Mouse (Mus musculus) liver, embryonic 15.5 days (tissue): ENCODE data around the gene Grb10. TPM values are rescaled to one million over a fixed set of nuclear protein-coding genes. Genes with fewer than 3 reads are reported as not detected.

Experiments used
- ATAC-seq: fragments of 200-750 bp; cut with Nextera tagmentation; 2 replicates; pipeline ENCODE4 v1.8.0; 2017; ENCODE audit warnings: moderate number of reproducible peaks, mild to moderate bottlenecking, moderate library complexity; ENCODE audit not compliant: insufficient read depth
- H3K27ac ChIP-seq: fragments of 300-500 bp; sonication (generic); replicated peaks from 2 replicates; pipeline ENCODE4 v1.5.1; 2015; ENCODE audit warnings: mild to moderate bottlenecking, inconsistent platforms
- H3K27me3 ChIP-seq: fragments of 300-500 bp; sonication (generic); 2 replicates; pipeline ENCODE4 v1.6.1; 2015; ENCODE audit warnings: mild to moderate bottlenecking, inconsistent platforms
- H3K36me3 ChIP-seq: fragments of 300-500 bp; sonication (generic); replicated peaks from 2 replicates; pipeline ENCODE4 v1.6.1; 2015; ENCODE audit warnings: moderate library complexity, mild to moderate bottlenecking, inconsistent platforms
- H3K4me1 ChIP-seq: fragments of 300-500 bp; sonication (generic); replicated peaks from 2 replicates; pipeline ENCODE4 v1.6.1; 2015; ENCODE audit warnings: inconsistent platforms
- H3K4me2 ChIP-seq: fragments of 300-500 bp; sonication (generic); 2 replicates; pipeline ENCODE4 v1.6.1; 2015; ENCODE audit warnings: moderate library complexity, mild to moderate bottlenecking, inconsistent platforms
- H3K4me3 ChIP-seq: fragments of 300-500 bp; sonication (generic); replicated peaks from 2 replicates; pipeline ENCODE4 v1.5.1; 2015; ENCODE audit warnings: mild to moderate bottlenecking, inconsistent platforms
- H3K9ac ChIP-seq: fragments of 300-500 bp; sonication (generic); 2 replicates; pipeline ENCODE4 v1.6.1; 2015; ENCODE audit warnings: moderate library complexity, mild to moderate bottlenecking, inconsistent platforms
- H3K9me3 ChIP-seq: fragments of 300-500 bp; sonication (generic); replicated peaks from 2 replicates; pipeline ENCODE4 v1.6.1; 2016; ENCODE audit warnings: inconsistent platforms
- WGBS: fragments of 180-500 bp; shearing (Covaris S2); methylation state at CpG from one replicate; pipeline ENCODE4 v1.1.7; 2015; ENCODE audit warnings: mixed read lengths; ENCODE audit not compliant: insufficient replicate concordance; 5-methylcytosine and 5-hydroxymethylcytosine counted together
- polyA plus RNA-seq: library from polyadenylated mRNA; unstranded; fragments of >200 nt; fragmentation: Nextera tagmentation; extraction: Ambion mirVana; gene quantifications from 2 replicates; pipeline ENCODE4 v1.2.1, GENCODE M21; 2015

The Grb10 gene
- polyA plus RNA-seq, 1 experiment from 2014 or later: 148 TPM

DNA sequence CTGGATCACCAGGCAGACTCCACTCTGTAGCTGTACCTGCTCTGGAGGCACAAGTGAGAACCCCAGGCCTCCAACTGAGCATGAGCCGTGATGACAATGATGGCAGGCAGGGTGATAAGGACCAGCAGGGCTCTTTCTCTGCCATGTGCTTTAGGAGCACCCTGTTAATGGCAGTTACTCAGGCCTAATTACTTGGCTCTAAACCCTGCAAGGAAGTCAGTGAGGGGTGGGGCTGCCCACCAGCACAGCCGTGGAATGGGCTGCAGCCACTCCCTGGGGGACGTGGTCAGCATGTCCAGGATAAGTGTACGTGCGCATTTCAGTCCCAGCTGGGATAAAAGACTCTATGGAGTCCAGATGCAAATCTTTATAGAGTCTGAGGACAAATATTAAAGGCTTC lies 5.7 kb downstream of the Grb10 start:
- Histone ChIP-seq H3K9ac (no peak overlapping the region), H3K9me3 (no peaks in the 10 kb centered on the region), H3K27ac (peak overlapping the region; percentile 33; the same call in 1 of the 2 replicates), H3K4me2 (peak overlapping the region; percentile 50), H3K4me3 (0 out of 2 replicates have a peak overlapping the region, but pooled peaks have one; percentile 12), H3K27me3 (peaks cover 90% of the 10 kb centered on the region), H3K36me3 (0 out of 2 replicates have a peak, but pooled peaks cover 4% of the 10 kb centered on the region), H3K4me1 (peaks cover 31% of the 10 kb centered on the region)
- ATAC-seq: no peak
- WGBS: 23% methylated on average over 5 of the region's 5 CpGs

DNA sequence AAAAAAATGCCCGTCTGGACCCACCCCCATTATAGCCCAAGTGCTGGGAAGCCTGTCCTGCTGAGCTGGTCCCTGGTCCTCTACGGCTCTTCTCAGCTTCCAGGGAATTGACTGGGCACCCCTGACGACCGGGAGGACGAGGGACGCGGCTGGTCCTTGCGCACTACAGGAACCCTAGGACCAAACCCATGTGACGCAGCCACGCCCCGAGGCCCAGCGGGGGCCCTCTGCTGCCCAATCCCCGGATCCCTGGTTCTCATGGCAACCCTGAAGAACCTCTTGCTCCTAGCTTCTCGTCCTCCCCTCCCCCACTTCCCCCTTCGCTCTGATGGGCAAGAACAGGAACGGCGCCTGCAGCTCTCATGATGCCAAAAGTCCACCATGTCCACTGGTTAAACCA lies 11.8 kb downstream of the Grb10 start:
- Histone ChIP-seq H3K27ac (no peak overlapping the region), H3K4me1 (0 out of 2 replicates have a peak, but pooled peaks cover 4% of the 10 kb centered on the region), H3K27me3 (peaks cover 94% of the 10 kb centered on the region), H3K9me3 (no peaks in the 10 kb centered on the region), H3K36me3 (peaks cover 29% of the 10 kb centered on the region), H3K9ac (no peak overlapping the region), H3K4me3 (no peak overlapping the region), H3K4me2 (no peak overlapping the region)
- ATAC-seq: no peak
- 57% methylated on average over 17 of the region's 17 CpGs for WGBS

DNA sequence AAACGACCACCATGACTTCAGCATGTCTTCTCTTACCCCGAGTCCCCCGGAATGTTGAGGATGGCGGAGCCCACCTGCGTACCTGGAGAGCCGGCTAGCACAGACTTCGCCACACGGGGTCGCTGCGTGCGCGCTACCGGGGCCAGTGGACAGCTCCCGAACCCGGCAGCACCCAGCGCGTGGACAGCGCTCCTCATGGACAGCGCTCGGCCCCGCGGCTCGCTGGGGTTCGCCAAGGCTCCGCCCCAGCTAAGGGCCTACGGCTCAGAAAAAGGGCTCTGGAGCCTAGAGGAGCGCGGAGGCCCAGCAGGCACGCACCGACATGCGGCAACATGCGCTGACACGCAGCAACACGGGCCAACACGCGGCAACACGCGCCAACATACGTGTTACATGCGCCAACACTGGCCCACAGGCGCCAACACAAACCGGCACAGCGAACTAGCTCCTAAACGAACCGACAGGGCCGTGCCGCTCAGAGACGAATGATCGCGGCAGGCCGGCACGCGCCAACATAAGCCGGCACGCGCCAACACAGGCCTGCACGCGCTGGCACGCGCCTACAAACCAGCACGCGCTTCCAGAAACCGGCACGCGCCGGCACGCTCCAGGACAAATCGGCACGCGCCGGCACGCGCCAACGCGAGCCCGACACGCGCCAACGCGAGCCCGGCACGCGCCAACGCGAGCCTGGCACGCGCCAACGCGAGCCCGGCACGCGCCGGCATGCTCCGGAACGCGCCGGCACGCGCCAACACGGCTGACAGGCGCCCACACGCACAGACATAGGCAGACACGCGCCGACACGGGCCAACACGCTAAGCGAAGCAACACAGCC lies 12.5 kb downstream of the Grb10 start:
- Histone ChIP-seq H3K27ac (no peak overlapping the region), H3K4me3 (no peak overlapping the region), H3K36me3 (peaks cover 29% of the 10 kb centered on the region), H3K27me3 (peaks cover 94% of the 10 kb centered on the region), H3K4me2 (peak overlapping the region; percentile 30; the same call in 1 of the 2 replicates), H3K4me1 (no peaks in the 10 kb centered on the region), H3K9ac (no peak overlapping the region), H3K9me3 (no peaks in the 10 kb centered on the region)
- WGBS: 64% methylated on average over 108 of the region's 108 CpGs
- ATAC-seq: peak; percentile 69

DNA sequence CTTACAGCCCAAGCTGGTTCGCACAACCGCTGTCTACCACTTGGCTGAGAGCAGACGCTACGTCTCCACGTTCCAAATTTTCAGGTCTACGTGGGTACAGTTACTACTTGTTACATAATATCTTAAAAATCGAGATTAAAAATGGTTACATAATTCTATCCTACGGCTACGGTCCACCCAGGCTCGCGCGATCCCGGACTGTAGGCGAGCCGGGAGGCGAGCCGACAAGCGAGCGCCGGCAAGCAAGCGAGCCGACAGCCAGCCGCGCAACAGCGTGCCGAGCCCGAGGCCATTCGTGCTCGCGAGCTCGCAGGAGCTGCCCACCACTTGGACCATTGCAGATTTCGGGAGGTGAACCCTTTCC lies 13.1 kb downstream of the Grb10 start:
- Histone ChIP-seq H3K36me3 (peaks cover 29% of the 10 kb centered on the region), H3K4me2 (no peak overlapping the region), H3K9ac (no peak overlapping the region), H3K27ac (no peak overlapping the region), H3K27me3 (peaks cover 91% of the 10 kb centered on the region), H3K4me1 (no peaks in the 10 kb centered on the region), H3K4me3 (no peak overlapping the region), H3K9me3 (no peaks in the 10 kb centered on the region)
- WGBS: 55% methylated on average over 32 of the region's 32 CpGs
- ATAC-seq: peak; percentile 30; the same call in 1 of the 2 replicates

DNA sequence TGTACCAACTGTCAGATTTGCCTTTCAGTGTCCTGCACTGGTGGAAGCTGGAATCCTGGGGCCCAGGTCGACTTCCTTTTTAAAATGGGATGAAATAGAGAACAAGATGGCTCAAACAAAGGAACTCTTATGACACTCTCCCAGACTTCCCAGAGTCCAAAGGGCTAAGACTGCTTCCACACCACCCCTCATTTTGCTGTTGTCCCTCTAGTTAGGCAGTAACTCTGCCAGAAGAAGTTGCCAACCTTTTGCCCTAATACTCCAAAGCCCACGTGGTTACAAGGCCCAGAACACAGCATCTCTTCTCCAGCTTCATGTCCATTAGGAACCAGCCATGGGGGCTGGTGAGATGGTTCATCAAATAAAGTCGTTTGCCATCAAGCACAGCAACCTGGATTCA lies 15.4 kb downstream of the Grb10 start:
- ATAC-seq: no peak
- Histone ChIP-seq H3K4me2 (no peak overlapping the region), H3K27me3 (peaks cover 83% of the 10 kb centered on the region), H3K4me3 (no peak overlapping the region), H3K36me3 (peaks cover 28% of the 10 kb centered on the region), H3K9me3 (no peaks in the 10 kb centered on the region), H3K9ac (no peak overlapping the region), H3K27ac (no peak overlapping the region), H3K4me1 (no peaks in the 10 kb centered on the region)
- WGBS: 33% methylated on average over 3 of the region's 3 CpGs

DNA sequence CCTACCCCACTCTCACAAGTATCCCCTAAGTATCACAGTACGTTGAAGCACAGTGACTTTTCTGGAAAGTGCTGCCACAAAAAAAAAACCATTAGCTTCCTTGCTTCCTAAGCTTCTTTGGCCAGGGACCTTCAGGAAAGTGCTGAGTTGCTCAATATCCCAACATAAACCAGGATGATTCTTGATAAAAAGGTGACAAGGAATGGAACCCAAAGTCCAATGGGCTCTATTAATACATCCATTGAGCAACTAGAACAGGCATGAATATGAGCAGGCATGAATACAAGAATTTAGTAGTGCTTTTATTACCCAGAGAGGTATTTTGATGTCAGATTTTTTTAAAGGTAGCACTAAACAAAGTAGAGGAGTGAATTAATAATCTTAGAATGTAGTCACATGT lies 18.8 kb downstream of the Grb10 start:
- peaks cover 55% of the 10 kb centered on the region for H3K27me3 ChIP-seq
- H3K36me3 ChIP-seq: 0 out of 2 replicates have a peak, but pooled peaks cover 2% of the 10 kb centered on the region
- H3K4me1 ChIP-seq: no peaks in the 10 kb centered on the region
- H3K9ac ChIP-seq: no peak overlapping the region
- H3K4me3 ChIP-seq: no peak overlapping the region
- H3K4me2 ChIP-seq: no peak overlapping the region
- no peaks in the 10 kb centered on the region for H3K9me3 ChIP-seq
- WGBS: 59% methylated on average over 1 of the region's 1 CpGs
- H3K27ac ChIP-seq: no peak overlapping the region
- no peak for ATAC-seq

DNA sequence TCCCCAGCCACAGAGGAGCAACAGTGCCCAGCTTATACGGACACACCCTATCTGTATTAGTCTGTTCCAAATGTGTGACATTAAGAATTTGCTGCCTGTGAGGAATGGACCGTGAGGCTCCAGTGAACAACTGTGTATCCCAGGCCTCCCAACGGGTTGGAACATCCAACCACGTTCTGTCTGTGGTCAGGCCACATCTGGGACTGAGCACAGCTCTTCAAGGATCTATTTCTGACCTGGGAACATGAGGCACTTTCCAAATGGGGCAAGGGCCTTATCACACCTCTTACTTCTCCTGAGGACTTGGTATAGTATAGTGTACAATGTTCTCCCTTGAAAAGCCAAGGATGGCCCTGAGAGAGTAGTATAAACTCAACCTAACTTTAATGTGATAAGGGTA lies 19.9 kb downstream of the Grb10 start:
- Histone ChIP-seq H3K9me3 (no peaks in the 10 kb centered on the region), H3K4me3 (no peak overlapping the region), H3K27me3 (peaks cover 44% of the 10 kb centered on the region), H3K4me1 (no peaks in the 10 kb centered on the region), H3K9ac (no peak overlapping the region), H3K27ac (no peak overlapping the region), H3K4me2 (no peak overlapping the region), H3K36me3 (0 out of 2 replicates have a peak, but pooled peaks cover 5% of the 10 kb centered on the region)
- no peak for ATAC-seq
- WGBS: 59% methylated on average over 4 of the region's 4 CpGs

DNA sequence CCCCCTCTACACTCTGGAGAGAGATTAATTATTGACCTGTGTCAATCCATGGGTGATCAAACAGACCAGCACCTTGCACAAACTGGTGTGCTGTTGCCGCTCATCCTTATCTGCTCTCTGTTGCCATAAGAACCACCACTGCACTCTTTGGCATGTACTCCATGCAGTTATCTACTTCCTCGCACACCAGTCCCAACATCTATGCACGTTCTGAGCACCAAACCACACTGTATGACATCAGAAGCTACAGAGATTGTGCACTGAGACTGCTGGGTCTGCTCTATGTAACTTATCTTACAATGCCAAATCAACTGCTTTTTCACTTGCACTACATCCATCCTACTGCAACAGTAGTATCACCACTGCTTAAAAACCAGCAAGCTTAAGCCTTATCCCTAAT lies 28.4 kb downstream of the Grb10 start:
- no peak overlapping the region for H3K27ac ChIP-seq
- H3K27me3 ChIP-seq: no peaks in the 10 kb centered on the region
- no peak overlapping the region for H3K4me3 ChIP-seq
- H3K4me2 ChIP-seq: no peak overlapping the region
- ATAC-seq: peak; percentile 83
- no peak overlapping the region for H3K9ac ChIP-seq
- H3K4me1 ChIP-seq: peaks cover 15% of the 10 kb centered on the region
- 25% methylated on average over 3 of the region's 3 CpGs for WGBS
- no peaks in the 10 kb centered on the region for H3K9me3 ChIP-seq
- H3K36me3 ChIP-seq: 0 out of 2 replicates have a peak, but pooled peaks cover 2% of the 10 kb centered on the region

DNA sequence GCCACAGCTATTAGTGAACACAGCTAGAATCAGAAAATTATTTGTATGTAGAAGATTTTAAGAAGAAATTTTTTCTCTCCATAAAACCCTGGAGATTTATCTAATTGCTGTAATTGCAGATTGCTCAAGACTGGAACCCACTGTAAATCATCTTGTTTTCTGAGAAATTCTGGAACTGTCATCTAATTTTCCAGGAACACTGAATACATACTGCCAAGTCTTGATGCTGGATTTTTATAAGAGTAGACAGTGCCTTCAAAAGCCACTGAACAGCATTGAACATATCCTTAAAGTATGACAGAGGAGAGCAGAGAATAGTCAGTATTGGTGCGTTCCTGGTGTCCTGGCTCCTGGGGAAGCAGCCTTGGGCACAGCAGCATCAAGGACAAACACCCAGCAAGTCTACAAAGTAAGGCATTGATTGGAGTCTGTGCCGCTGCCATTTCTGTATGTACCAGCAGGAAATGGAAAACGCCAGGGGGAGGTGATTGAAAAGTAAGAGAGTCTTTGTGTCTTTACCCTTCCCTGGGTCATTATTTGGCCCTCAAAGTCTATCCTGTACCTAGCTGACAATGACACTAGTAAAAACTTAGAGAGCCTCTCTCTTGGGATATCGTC lies 38.1 kb downstream of the Grb10 start:
- H3K4me3 ChIP-seq: no peak overlapping the region
- no peak overlapping the region for H3K27ac ChIP-seq
- WGBS: 56% methylated on average over 4 of the region's 4 CpGs
- H3K9me3 ChIP-seq: no peaks in the 10 kb centered on the region
- no peak for ATAC-seq
- no peaks in the 10 kb centered on the region for H3K36me3 ChIP-seq
- no peaks in the 10 kb centered on the region for H3K27me3 ChIP-seq
- no peak overlapping the region for H3K9ac ChIP-seq
- H3K4me1 ChIP-seq: no peaks in the 10 kb centered on the region
- H3K4me2 ChIP-seq: no peak overlapping the region

DNA sequence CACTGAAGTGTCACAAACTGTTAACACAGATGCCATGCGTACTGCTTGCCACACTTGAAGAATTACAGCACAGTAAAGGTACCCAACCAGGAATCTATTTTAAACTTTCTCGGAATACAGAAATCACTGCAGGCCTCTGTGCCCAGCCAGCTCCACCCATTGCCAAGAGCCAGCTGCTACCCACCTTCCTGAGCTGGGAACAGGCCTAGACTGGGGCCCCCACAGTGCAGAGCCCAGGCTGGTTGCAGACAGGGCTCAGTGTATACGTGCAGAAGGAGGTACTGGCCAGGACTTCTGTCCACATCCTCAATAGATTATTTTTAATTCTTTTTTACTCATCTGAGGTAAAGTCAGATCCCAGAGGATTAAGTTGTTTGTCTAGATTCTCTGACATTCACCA lies 39.6 kb downstream of the Grb10 start:
- Histone ChIP-seq H3K4me1 (no peaks in the 10 kb centered on the region), H3K36me3 (no peaks in the 10 kb centered on the region), H3K9me3 (no peaks in the 10 kb centered on the region), H3K27ac (no peak overlapping the region), H3K9ac (no peak overlapping the region), H3K4me2 (no peak overlapping the region), H3K4me3 (no peak overlapping the region), H3K27me3 (no peaks in the 10 kb centered on the region)
- 63% methylated on average over 3 of the region's 3 CpGs for WGBS
- no peak for ATAC-seq

DNA sequence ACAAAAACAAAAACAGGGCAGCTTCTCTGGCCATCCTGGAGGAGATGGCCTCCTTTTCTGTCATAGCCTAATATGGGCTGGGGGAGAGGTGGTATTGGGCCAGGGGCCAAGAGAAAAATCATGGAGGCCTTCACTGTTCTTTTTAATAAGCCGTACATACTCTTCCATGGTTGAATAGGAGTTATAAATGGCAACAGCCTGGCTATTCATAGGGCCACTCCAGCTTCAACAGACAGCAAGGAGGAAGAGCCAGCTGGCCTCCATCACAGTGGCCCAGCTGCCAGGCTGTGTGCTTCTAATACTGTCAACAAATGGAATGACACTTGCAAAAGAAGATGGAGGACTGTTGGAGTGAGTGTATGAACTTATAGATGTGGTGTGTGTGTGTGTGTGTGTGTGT lies 41.4 kb downstream of the Grb10 start:
- WGBS: 56% methylated on average over 1 of the region's 1 CpGs
- Histone ChIP-seq H3K27me3 (no peaks in the 10 kb centered on the region), H3K27ac (no peak overlapping the region), H3K9ac (no peak overlapping the region), H3K9me3 (no peaks in the 10 kb centered on the region), H3K4me2 (no peak overlapping the region), H3K36me3 (no peaks in the 10 kb centered on the region), H3K4me1 (no peaks in the 10 kb centered on the region), H3K4me3 (no peak overlapping the region)
- ATAC-seq: no peak
